Comparison of ENCODE assay signal across 18 mouse cellular contexts in genomic region chr13:101995529-101995928, GRCm38 (mm10).
"Had no signal": no experiment of that assay in that cellular context is flagged by ENCODE, and none has a peak within 500 bp of the region (broad histone marks: within the 10 kb centered on the region; RNA-seq: fewer than 3 reads in every experiment).

No protein-coding gene starts in this region.

- H3K27ac ChIP-seq: kidney, postnatal 0 days; layer of hippocampus, adult 2 months; limb, embryonic 10.5 days; limb, embryonic 13.5 days; liver, embryonic 12.5 days; liver, embryonic 15.5 days; neural tube, embryonic 12.5 days; neural tube, embryonic 15.5 days; stomach, postnatal 0 days had no signal

- H3K4me3 ChIP-seq: layer of hippocampus, adult 2 months; limb, embryonic 10.5 days; limb, embryonic 13.5 days; liver, embryonic 12.5 days; liver, embryonic 15.5 days; neural tube, embryonic 12.5 days; neural tube, embryonic 15.5 days had no signal

- DNase-seq: kidney, adult 18-20 months; layer of hippocampus, adult 9-11 months; liver; midbrain, embryonic 14.5 days; right cerebral cortex, adult 18-20 months; right cerebral cortex, postnatal 14 days; right cerebral cortex, postnatal 4 days; thymus, adult 2 months had no signal

- H3K4me1 ChIP-seq: limb, embryonic 10.5 days; limb, embryonic 13.5 days; liver, embryonic 12.5 days; liver, embryonic 15.5 days; neural tube, embryonic 12.5 days; neural tube, embryonic 15.5 days had no signal

- H3K36me3 ChIP-seq: limb, embryonic 10.5 days; limb, embryonic 13.5 days; liver, embryonic 12.5 days; liver, embryonic 15.5 days; neural tube, embryonic 12.5 days; neural tube, embryonic 15.5 days had no signal

- ATAC-seq: liver, embryonic 12.5 days had no signal

- H3K27me3 ChIP-seq: liver, embryonic 12.5 days; liver, embryonic 15.5 days; neural tube, embryonic 12.5 days; neural tube, embryonic 15.5 days had no signal

- H3K9me3 ChIP-seq: limb, embryonic 10.5 days; limb, embryonic 13.5 days; liver, embryonic 12.5 days; liver, embryonic 15.5 days; neural tube, embryonic 12.5 days; neural tube, embryonic 15.5 days had no signal

- H3K4me2 ChIP-seq: limb, embryonic 13.5 days; liver, embryonic 12.5 days; liver, embryonic 15.5 days; midbrain, embryonic 11.5 days; neural tube, embryonic 12.5 days; neural tube, embryonic 15.5 days had no signal

- H3K9ac ChIP-seq: limb, embryonic 13.5 days; liver, embryonic 12.5 days; liver, embryonic 15.5 days; neural tube, embryonic 12.5 days; neural tube, embryonic 15.5 days had no signal
